Mouse (Mus musculus): Measurements from ENCODE around the gene Nbr1. TPM values are rescaled to one million over a fixed set of nuclear protein-coding genes. Genes with fewer than 3 reads are reported as not detected.
"Not testable (repeated sequence)": the region's sequence is repeated elsewhere in the genome, so short reads cannot be mapped to it uniquely, and the experiment has no call there.

The Nbr1 gene
- polyA plus RNA-seq, 1 experiment from 2014 or later: 80.3 TPM

DNA sequence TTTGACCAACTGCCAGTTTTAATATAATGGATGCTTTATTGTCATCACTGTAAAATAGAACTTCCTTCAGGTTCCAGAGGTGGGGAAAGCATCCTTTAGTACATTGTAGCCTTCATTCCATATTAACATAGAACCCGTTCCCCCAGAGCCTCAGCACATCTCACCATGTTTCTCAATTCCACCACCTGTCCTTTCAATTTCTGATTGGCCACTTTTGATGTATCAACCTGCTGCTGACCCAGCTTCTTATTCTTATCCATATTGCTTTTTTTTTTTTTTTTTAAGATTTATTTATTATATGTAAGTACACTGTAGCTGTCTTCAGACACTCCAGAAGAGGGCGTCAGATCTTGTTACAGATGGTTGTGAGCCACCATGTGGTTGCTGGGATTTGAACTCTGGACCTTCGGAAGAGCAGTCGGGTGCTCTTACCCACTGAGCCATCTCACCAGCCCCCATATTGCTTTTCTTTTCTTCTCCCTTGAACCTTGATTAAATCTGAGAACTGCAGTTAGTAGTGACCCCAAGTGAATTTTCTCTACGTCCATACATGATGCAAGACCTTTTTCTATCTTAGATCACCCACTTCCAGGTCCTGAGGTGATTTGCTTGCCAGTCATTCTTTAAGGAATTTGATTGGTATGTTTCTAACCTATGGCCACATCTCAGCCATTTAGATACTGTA lies 76.9 kb downstream of the Nbr1 start:
- not testable (repeated sequence) for H3K27ac ChIP-seq (replicated peaks); ATAC-seq (ENCODE audit: low FRiP score); H3K9ac ChIP-seq (replicated peaks); H3K9me3 ChIP-seq (replicated peaks); H3K4me3 ChIP-seq (replicated peaks); H3K27me3 ChIP-seq (replicated peaks); H3K36me3 ChIP-seq; H3K4me1 ChIP-seq
- WGBS: 76% methylated on average over 4 of the region's 5 CpGs
- H3K4me2 ChIP-seq: peak overlapping the region; percentile 98

Other genes with a start within 250 kb of the Nbr1 start
- 172 and 175 TPM in 2 replicates for gene Becn1, start 249.9 kb upstream of the Nbr1 start, polyA plus RNA-seq (2015; fragmentation: Nextera tagmentation; extraction: Ambion mirVana)
- gene Psme3, start 235.9 kb upstream of the Nbr1 start, polyA plus RNA-seq (2015; fragmentation: Nextera tagmentation; extraction: Ambion mirVana): 108 and 123 TPM in 2 replicates
- 1.5 and 1.7 TPM in 2 replicates for gene Aoc2, start 227.1 kb upstream of the Nbr1 start, polyA plus RNA-seq (2015; fragmentation: Nextera tagmentation; extraction: Ambion mirVana)
- 0.20 and 0.38 TPM in 2 replicates for gene Aoc3, start 221.5 kb upstream of the Nbr1 start, polyA plus RNA-seq (2015; fragmentation: Nextera tagmentation; extraction: Ambion mirVana)
- gene G6pc, start 184.6 kb upstream of the Nbr1 start, polyA plus RNA-seq (2015; fragmentation: Nextera tagmentation; extraction: Ambion mirVana): not detected in 2 replicates
- 88.1 and 94.0 TPM in 2 replicates for gene Aarsd1, start 134.5 kb upstream of the Nbr1 start, polyA plus RNA-seq (2015; fragmentation: Nextera tagmentation; extraction: Ambion mirVana)
- gene Gm27029, start 127.4 kb upstream of the Nbr1 start, polyA plus RNA-seq (2015; fragmentation: Nextera tagmentation; extraction: Ambion mirVana): 7.7 and 10.6 TPM in 2 replicates
- gene Rundc1, start 127.1 kb upstream of the Nbr1 start, polyA plus RNA-seq (2015; fragmentation: Nextera tagmentation; extraction: Ambion mirVana): 28.7 and 29.0 TPM in 2 replicates
- 4.3 and 4.5 TPM in 2 replicates for gene Ptges3l, start 126.8 kb upstream of the Nbr1 start, polyA plus RNA-seq (2015; fragmentation: Nextera tagmentation; extraction: Ambion mirVana)
- 245 and 254 TPM in 2 replicates for gene Rpl27, start 109.9 kb upstream of the Nbr1 start, polyA plus RNA-seq (2015; fragmentation: Nextera tagmentation; extraction: Ambion mirVana)
- gene Ifi35, start 103.7 kb upstream of the Nbr1 start, polyA plus RNA-seq (2015; fragmentation: Nextera tagmentation; extraction: Ambion mirVana): 3.9 and 17.0 TPM in 2 replicates
- 63.6 and 71.7 TPM in 2 replicates for gene Rnd2, start 87.2 kb upstream of the Nbr1 start, polyA plus RNA-seq (2015; fragmentation: Nextera tagmentation; extraction: Ambion mirVana)
- 95.4 and 105 TPM in 2 replicates for gene Vat1, start 85.9 kb upstream of the Nbr1 start, polyA plus RNA-seq (2015; fragmentation: Nextera tagmentation; extraction: Ambion mirVana)
- 1.4 and 4.1 TPM in 2 replicates for gene Brca1, start 194 bp upstream of the Nbr1 start, polyA plus RNA-seq (2015; fragmentation: Nextera tagmentation; extraction: Ambion mirVana)
- 4.4 and 5.9 TPM in 2 replicates for gene Tmem106a, start 30.1 kb downstream of the Nbr1 start, polyA plus RNA-seq (2015; fragmentation: Nextera tagmentation; extraction: Ambion mirVana)
- not detected in 2 replicates for gene Gm11634, start 47.1 kb downstream of the Nbr1 start, polyA plus RNA-seq (2015; fragmentation: Nextera tagmentation; extraction: Ambion mirVana)
- gene Rdm1, start 75.0 kb downstream of the Nbr1 start, polyA plus RNA-seq (2015; fragmentation: Nextera tagmentation; extraction: Ambion mirVana): 14.1 and 19.8 TPM in 2 replicates
- 8.1 and 9.1 TPM in 2 replicates for gene Arl4d, start 113.4 kb downstream of the Nbr1 start, polyA plus RNA-seq (2015; fragmentation: Nextera tagmentation; extraction: Ambion mirVana)
- gene Dhx8, start 180.8 kb downstream of the Nbr1 start, polyA plus RNA-seq (2015; fragmentation: Nextera tagmentation; extraction: Ambion mirVana): 28.7 and 29.9 TPM in 2 replicates
- 25.9 and 29.5 TPM in 2 replicates for gene Etv4, start 233.2 kb downstream of the Nbr1 start, polyA plus RNA-seq (2015; fragmentation: Nextera tagmentation; extraction: Ambion mirVana)

All from neural tube, embryonic 15.5 days (tissue).